Mouse (Mus musculus) heart, embryonic 11.5 days (tissue): ENCODE measurements at regions not wholly inside any gene's neighbourhood (a gene's known extent, or its start where the extent isn't known, plus 50 kb on each side); places are given as distances from the start of the nearest gene placed in this dataset.

ENCODE experiments used
- ATAC-seq: fragments of 200-750 bp; cut with Nextera tagmentation; replicated peaks from 2 replicates; pipeline ENCODE4 v1.8.0; 2017; ENCODE audit warnings: moderate library complexity; ENCODE audit not compliant: insufficient number of reproducible peaks, low FRiP score, low TSS enrichment
- H3K27ac ChIP-seq: fragments of 300-500 bp; sonication (generic); 2 replicates; pipeline ENCODE4 v1.5.1; 2014; ENCODE audit warnings: mild to moderate bottlenecking, low read depth, low read length
- H3K27me3 ChIP-seq: fragments of 300-500 bp; sonication (generic); 2 replicates; pipeline ENCODE4 v1.6.1; 2014; ENCODE audit warnings: mild to moderate bottlenecking, low read length, mixed read lengths; ENCODE audit not compliant: control insufficient read depth, insufficient read depth
- H3K36me3 ChIP-seq: fragments of 300-500 bp; sonication (generic); 2 replicates; pipeline ENCODE4 v1.6.1; 2014; ENCODE audit warnings: mild to moderate bottlenecking, low read length, moderate library complexity, mixed read lengths; ENCODE audit not compliant: control insufficient read depth, insufficient read depth
- H3K4me1 ChIP-seq: fragments of 300-500 bp; sonication (generic); 2 replicates; pipeline ENCODE4 v1.6.1; 2014; ENCODE audit warnings: low read length; ENCODE audit not compliant: control insufficient read depth, insufficient read depth
- H3K4me2 ChIP-seq: fragments of 300-500 bp; sonication (generic); 2 replicates; pipeline ENCODE4 v1.6.1; 2014; ENCODE audit warnings: mild to moderate bottlenecking, moderate library complexity
- H3K4me3 ChIP-seq: fragments of 300-500 bp; sonication (generic); 2 replicates; pipeline ENCODE4 v1.5.1; 2014; ENCODE audit warnings: low read depth, low read length
- H3K9ac ChIP-seq: fragments of 300-500 bp; sonication (generic); 2 replicates; pipeline ENCODE4 v1.6.1; 2014; ENCODE audit warnings: mild to moderate bottlenecking, low read depth, low read length, moderate library complexity
- H3K9me3 ChIP-seq: fragments of 300-500 bp; sonication (generic); replicated peaks from 2 replicates; pipeline ENCODE4 v1.6.1; 2016; ENCODE audit warnings: low read length; ENCODE audit not compliant: control insufficient read depth
- WGBS: fragments of 180-500 bp; shearing (Covaris S2); extraction: QIAGEN DNeasy Blood & Tissue Kit; methylation state at CpG from one replicate; pipeline ENCODE4 v1.1.7; 2014; ENCODE audit not compliant: insufficient replicate concordance; 5-methylcytosine and 5-hydroxymethylcytosine counted together

DNA sequence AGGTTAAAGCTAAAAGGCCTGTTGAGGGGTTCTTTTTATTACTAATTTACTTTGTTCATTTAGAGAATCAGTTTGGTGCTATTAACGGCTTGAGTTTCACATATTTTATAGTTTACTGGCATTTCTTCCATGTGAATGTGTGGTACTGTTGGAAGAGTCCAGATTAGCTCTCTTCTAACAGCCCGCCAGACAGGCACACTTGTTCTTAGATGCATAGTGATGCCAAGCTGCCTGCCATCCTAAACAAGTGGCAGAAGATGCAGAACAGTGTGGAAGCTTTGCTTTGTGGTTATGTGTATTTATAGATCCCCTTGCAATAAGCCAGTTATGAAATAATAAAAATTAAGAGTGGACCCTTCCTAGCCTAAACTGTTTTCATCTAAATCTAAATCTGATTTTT lies 244.2 kb upstream of the Ppargc1a start:
- no peaks in the 10 kb centered on the region for H3K9me3 ChIP-seq
- no peaks in the 10 kb centered on the region for H3K4me1 ChIP-seq
- H3K4me2 ChIP-seq, result no peak overlapping the region
- 75% methylated on average over 2 of the region's 2 CpGs for WGBS
- no peaks in the 10 kb centered on the region for H3K36me3 ChIP-seq
- no peak overlapping the region for H3K4me3 ChIP-seq
- no peaks in the 10 kb centered on the region for H3K27me3 ChIP-seq
- no peak for ATAC-seq
- H3K27ac ChIP-seq, result no peak overlapping the region
- H3K9ac ChIP-seq, result no peak overlapping the region

- no peak for ATAC-seq
- 54% methylated on average over 8 of the region's 8 CpGs for WGBS
Observed at GRCm38 (mm10) chr5:51801486-51801885, 234.0 kb upstream of the Ppargc1a start.

GRCm38 (mm10) chr5:51799371-51800035 lies 232.0 kb upstream of the Ppargc1a start:
- H3K27me3 ChIP-seq, result no peaks in the 10 kb centered on the region
- H3K36me3 ChIP-seq, result no peaks in the 10 kb centered on the region
- no peak overlapping the region for H3K27ac ChIP-seq
- 73% methylated on average over 6 of the region's 6 CpGs for WGBS
- 0 out of 2 replicates have a peak, but pooled peaks cover 3% of the 10 kb centered on the region for H3K4me1 ChIP-seq
- no peaks in the 10 kb centered on the region for H3K9me3 ChIP-seq
- H3K4me2 ChIP-seq, result no peak overlapping the region
- H3K4me3 ChIP-seq, result no peak overlapping the region
- ATAC-seq, result no peak
- H3K9ac ChIP-seq, result no peak overlapping the region

More at GRCm38 (mm10) chr5:51801486-51801885, 234.0 kb upstream of the Ppargc1a start:
- H3K27ac ChIP-seq, result no peak overlapping the region
- H3K9ac ChIP-seq, result no peak overlapping the region
- no peaks in the 10 kb centered on the region for H3K9me3 ChIP-seq
- H3K36me3 ChIP-seq, result no peaks in the 10 kb centered on the region
- H3K4me2 ChIP-seq, result no peak overlapping the region
- H3K4me3 ChIP-seq, result no peak overlapping the region
- no peaks in the 10 kb centered on the region for H3K27me3 ChIP-seq
- H3K4me1 ChIP-seq, result 0 out of 2 replicates have a peak, but pooled peaks cover 3% of the 10 kb centered on the region

DNA sequence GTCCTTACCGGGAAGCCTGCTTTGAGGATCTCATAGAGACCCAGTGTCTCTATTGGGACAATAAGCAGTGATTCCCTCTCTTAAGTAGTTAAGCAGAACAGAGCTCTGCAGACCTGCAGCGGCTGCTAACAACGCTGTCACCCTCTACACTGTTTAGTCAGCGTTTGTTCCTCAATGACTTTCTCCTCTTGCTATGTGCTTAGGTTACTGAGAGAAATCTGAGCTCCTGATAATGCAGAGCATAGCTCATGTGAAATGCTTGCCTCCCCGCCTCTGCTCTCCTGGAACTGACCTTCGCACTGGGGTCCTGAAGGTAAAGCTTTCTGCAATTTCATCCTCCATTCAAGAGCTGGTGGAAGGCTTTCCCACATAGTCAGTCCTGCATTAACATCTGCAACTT lies 226.6 kb upstream of the Ppargc1a start:
- H3K9me3 ChIP-seq, result no peaks in the 10 kb centered on the region
- ATAC-seq, result no peak
- 42% methylated on average over 6 of the region's 6 CpGs for WGBS

GRCm38 (mm10) chr5:51792950-51793349 lies 225.4 kb upstream of the Ppargc1a start:
- no peak overlapping the region for H3K4me2 ChIP-seq
- H3K9me3 ChIP-seq, result no peaks in the 10 kb centered on the region
- no peaks in the 10 kb centered on the region for H3K4me1 ChIP-seq
- H3K9ac ChIP-seq, result no peak overlapping the region
- no peak overlapping the region for H3K27ac ChIP-seq
- no peak overlapping the region for H3K4me3 ChIP-seq
- H3K27me3 ChIP-seq, result no peaks in the 10 kb centered on the region
- WGBS, result 66% methylated on average over 2 of the region's 2 CpGs
- no peaks in the 10 kb centered on the region for H3K36me3 ChIP-seq
- ATAC-seq, result no peak

More for the DNA sequence above, 226.6 kb upstream of the Ppargc1a start:
- H3K27ac ChIP-seq, result no peak overlapping the region
- H3K9ac ChIP-seq, result no peak overlapping the region
- H3K27me3 ChIP-seq, result no peaks in the 10 kb centered on the region
- no peaks in the 10 kb centered on the region for H3K36me3 ChIP-seq
- no peaks in the 10 kb centered on the region for H3K4me1 ChIP-seq
- H3K4me2 ChIP-seq, result no peak overlapping the region
- no peak overlapping the region for H3K4me3 ChIP-seq

- Histone ChIP-seq H3K4me3 (no peak overlapping the region), H3K4me1 (no peaks in the 10 kb centered on the region), H3K27ac (no peak overlapping the region), H3K27me3 (no peaks in the 10 kb centered on the region), H3K9me3 (no peaks in the 10 kb centered on the region), H3K36me3 (no peaks in the 10 kb centered on the region), H3K9ac (no peak overlapping the region), H3K4me2 (no peak overlapping the region)
- no peak for ATAC-seq
- WGBS, result 84% methylated on average over 6 of the region's 6 CpGs
Observed at GRCm38 (mm10) chr5:51788768-51789167, 221.2 kb upstream of the Ppargc1a start.

- Histone ChIP-seq H3K4me1 (no peaks in the 10 kb centered on the region), H3K36me3 (no peaks in the 10 kb centered on the region), H3K9me3 (no peaks in the 10 kb centered on the region), H3K4me2 (no peak overlapping the region), H3K4me3 (no peak overlapping the region), H3K9ac (no peak overlapping the region), H3K27me3 (no peaks in the 10 kb centered on the region), H3K27ac (no peak overlapping the region)
- no peak for ATAC-seq
- 75% methylated on average over 5 of the region's 5 CpGs for WGBS
Observed at GRCm38 (mm10) chr5:51783523-51783922, 216.0 kb upstream of the Ppargc1a start.

DNA sequence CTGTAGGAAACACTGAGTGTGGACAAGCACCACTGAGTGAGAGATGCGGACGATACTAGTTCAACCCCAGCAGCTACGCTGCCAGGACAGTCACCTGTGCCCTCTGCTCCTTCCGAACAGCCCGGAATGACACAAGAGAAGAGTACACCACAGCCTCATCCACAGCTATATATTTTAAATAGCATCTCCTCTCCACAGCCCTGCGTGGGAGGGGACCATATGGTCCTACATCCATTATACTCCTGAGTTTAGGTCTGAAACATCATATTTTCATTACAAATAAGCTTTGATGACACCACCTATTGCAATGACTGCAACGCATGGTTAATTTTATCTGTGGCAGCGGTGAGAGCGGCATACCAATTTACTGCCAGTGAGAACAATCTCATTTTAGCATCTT lies 215.6 kb upstream of the Ppargc1a start:
- Histone ChIP-seq H3K4me1 (no peaks in the 10 kb centered on the region), H3K27me3 (no peaks in the 10 kb centered on the region), H3K27ac (no peak overlapping the region), H3K4me3 (no peak overlapping the region), H3K4me2 (no peak overlapping the region), H3K9ac (no peak overlapping the region), H3K9me3 (no peaks in the 10 kb centered on the region), H3K36me3 (no peaks in the 10 kb centered on the region)
- ATAC-seq, result no peak
- 87% methylated on average over 9 of the region's 9 CpGs for WGBS

DNA sequence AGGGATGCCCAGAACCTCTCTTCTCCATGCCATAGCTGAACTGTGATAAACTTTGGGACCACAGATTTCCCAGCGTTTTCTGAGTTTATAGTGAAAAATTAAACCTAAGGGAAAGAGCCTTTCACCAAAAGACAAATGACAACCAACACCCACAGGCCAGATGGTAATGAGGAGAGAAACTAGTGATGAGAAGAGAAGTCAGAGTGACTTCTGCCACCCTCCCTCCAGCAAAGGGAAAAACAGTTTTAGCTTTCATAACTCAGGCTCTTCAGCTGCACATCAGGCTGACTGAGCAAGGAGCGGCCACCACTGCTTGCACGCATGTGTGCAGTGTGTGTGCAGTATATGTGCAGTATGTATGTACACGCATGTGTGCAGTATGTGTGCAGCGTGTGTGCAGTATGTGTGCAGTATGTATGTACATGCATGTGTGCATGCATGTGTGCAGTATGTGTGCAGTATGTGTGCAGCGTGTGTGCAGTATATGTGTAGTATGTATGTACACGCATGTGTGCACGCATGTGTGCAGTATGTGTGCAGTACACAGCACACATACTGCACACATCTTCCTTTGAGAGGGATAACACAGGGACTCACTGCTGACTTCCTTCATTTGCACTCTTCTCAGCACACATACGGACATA lies 208.1 kb upstream of the Ppargc1a start:
- Histone ChIP-seq H3K9ac (no peak overlapping the region), H3K4me3 (no peak overlapping the region), H3K9me3 (no peaks in the 10 kb centered on the region), H3K27me3 (no peaks in the 10 kb centered on the region), H3K4me2 (no peak overlapping the region), H3K4me1 (no peaks in the 10 kb centered on the region), H3K36me3 (no peaks in the 10 kb centered on the region), H3K27ac (no peak overlapping the region)
- ATAC-seq, result no peak
- WGBS, result 90% methylated on average over 9 of the region's 9 CpGs
